Comparison of ENCODE assay signal across 13 mouse cellular contexts in the genomic region with DNA sequence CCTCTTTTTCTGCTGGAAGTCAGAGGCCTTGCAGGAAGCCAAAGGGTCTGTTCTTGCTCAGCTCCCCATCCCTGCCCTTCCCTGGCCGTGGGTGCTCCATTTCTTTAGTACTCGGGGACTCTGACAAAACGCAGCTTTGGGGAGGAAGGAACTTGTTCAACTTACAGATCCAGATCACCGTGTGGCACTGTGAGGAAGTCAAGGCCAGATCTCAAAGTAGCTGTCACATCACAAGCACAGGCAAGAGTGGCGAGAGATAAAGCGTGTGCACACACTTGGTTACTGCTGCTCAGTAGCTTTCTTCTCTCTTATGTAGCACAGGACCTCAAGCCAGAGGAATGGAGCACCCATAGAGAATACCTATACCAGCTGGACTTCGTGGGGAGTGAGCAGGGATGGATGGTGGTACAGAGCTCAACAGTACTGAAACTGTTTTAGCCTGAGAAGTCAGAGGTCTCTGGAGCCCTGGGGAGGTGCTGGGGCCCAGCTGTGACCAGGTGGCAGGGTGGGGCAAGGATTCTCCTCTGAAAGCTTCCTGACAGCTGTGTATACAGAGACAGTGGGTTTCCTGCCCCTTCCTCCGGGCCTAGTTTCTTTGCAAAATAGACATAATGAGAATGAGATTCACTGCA. TPM values are rescaled to one million over a fixed set of nuclear protein-coding genes. Genes with fewer than 3 reads are reported as not detected.
DNase-seq lines count a peak whose midpoint lies in the region; ATAC-seq and TF ChIP-seq lines count a peak whose summit lies in the region.
"Had no signal": no experiment of that assay in that cellular context is flagged by ENCODE, and none has a peak within 500 bp of the region (broad histone marks: within the 10 kb centered on the region; RNA-seq: fewer than 3 reads in every experiment).

No protein-coding gene starts in this region.

- no peaks in the 10 kb centered on the region for H3K36me3 ChIP-seq in lung, embryonic 16.5 days (ENCODE audit: control insufficient read depth, insufficient read depth, low read length)
- H3K36me3 ChIP-seq in stomach, postnatal 0 days (ENCODE audit: control insufficient read depth, insufficient read depth, low read length) = no peaks in the 10 kb centered on the region
- no peaks in the 10 kb centered on the region for H3K36me3 ChIP-seq in kidney, embryonic 15.5 days
- H3K36me3 ChIP-seq: lung, embryonic 15.5 days had no signal

- no peak overlapping the region for H3K4me3 ChIP-seq in lung, embryonic 16.5 days (ENCODE audit: low read length)
- H3K4me3 ChIP-seq in lung, adult 2 months (replicated peaks; ENCODE audit: extremely low read depth, low read depth, low read length) = no peak overlapping the region
- H3K4me3 ChIP-seq in stomach, postnatal 0 days (ENCODE audit: low read depth, low read length) = no peak overlapping the region
- H3K4me3 ChIP-seq in kidney, embryonic 15.5 days (replicated peaks) = no peak overlapping the region
- H3K4me3 ChIP-seq: lung, embryonic 15.5 days had no signal

- TF ChIP-seq EP300 in stomach, postnatal 0 days (optimal IDR thresholded peaks at IDR 0.05) = no peak

- intact Hi-C loops in gastrocnemius, postnatal 14 days (cut with DNase I; ENCODE audit: low total_unique reads) = loop anchor here (10.0 kb wide), 2 partner anchors 195 to 315 kb away; a partner anchor contains a TSS

- no peak for TF ChIP-seq CTCF in lung, adult 2 months (IDR thresholded peaks at IDR 0.05; ENCODE audit: insufficient read depth, low read length)
- TF ChIP-seq CTCF in stomach, postnatal 0 days (IDR thresholded peaks at IDR 0.05; ENCODE audit: low read depth) = no peak

- no peak for DNase-seq in lung, adult 2 months
- no peak for DNase-seq in stomach, postnatal 0 days (ENCODE audit: low spot score)
- DNase-seq in gastrocnemius, postnatal 14 days = no peak
- no peak for DNase-seq in frontal cortex, adult 2 months (ENCODE audit: extremely low spot score in 1 of 2, low spot score in 1 of 2)
- DNase-seq: adrenal gland, postnatal 10 days; cerebellum, adult 9-11 months; heart, postnatal 36 days; kidney, postnatal 10 days; right cerebral cortex, postnatal 25 days had no signal

- H3K4me1 ChIP-seq in lung, embryonic 16.5 days (replicated peaks; ENCODE audit: control insufficient read depth, insufficient read depth, low read length) = peaks cover 22% of the 10 kb centered on the region
- H3K4me1 ChIP-seq in lung, adult 2 months (ENCODE audit: control insufficient read depth, insufficient read depth, low read length) = peaks cover 13% of the 10 kb centered on the region
- H3K4me1 ChIP-seq in stomach, postnatal 0 days (replicated peaks; ENCODE audit: control insufficient read depth, insufficient read depth) = peaks cover 2% of the 10 kb centered on the region; the same call in 1 of the 2 replicates
- peaks cover 23% of the 10 kb centered on the region for H3K4me1 ChIP-seq in kidney, embryonic 15.5 days

- H3K27ac ChIP-seq in lung, embryonic 16.5 days (ENCODE audit: low read length) = peak overlapping the region; percentile 16; the same call in 1 of the 2 replicates
- no peak overlapping the region for H3K27ac ChIP-seq in stomach, postnatal 0 days (replicated peaks)
- H3K27ac ChIP-seq in kidney, embryonic 15.5 days = no peak overlapping the region
- H3K27ac ChIP-seq: lung, embryonic 15.5 days had no signal

- no peak for ATAC-seq in lung, embryonic 16.5 days (ENCODE audit: low read depth)
- ATAC-seq in granulocyte monocyte progenitor cell, adult 5-6 weeks (replicated peaks; ENCODE audit: poor library complexity, severe bottlenecking) = peak; percentile 49
- ATAC-seq in stomach, postnatal 0 days (ENCODE audit: low FRiP score, low TSS enrichment) = no peak
- ATAC-seq in kidney, embryonic 15.5 days (replicated peaks; ENCODE audit: low FRiP score) = no peak

- H3K9ac ChIP-seq in lung, embryonic 16.5 days (ENCODE audit: low read length) = no peak overlapping the region
- H3K9ac ChIP-seq in stomach, postnatal 0 days (ENCODE audit: low read length) = 0 out of 2 replicates have a peak overlapping the region, but pooled peaks have one; percentile 2
- no peak overlapping the region for H3K9ac ChIP-seq in kidney, embryonic 15.5 days
- H3K9ac ChIP-seq: lung, embryonic 15.5 days had no signal

- no peak for TF ChIP-seq POLR2A in lung, adult 2 months (IDR thresholded peaks at IDR 0.05; ENCODE audit: borderline replicate concordance, extremely low read depth, low read depth, low read length)

- H3K4me2 ChIP-seq in lung, embryonic 16.5 days (ENCODE audit: low read depth, low read length) = no peak overlapping the region
- H3K4me2 ChIP-seq in stomach, postnatal 0 days (replicated peaks; ENCODE audit: low read depth) = no peak overlapping the region
- H3K4me2 ChIP-seq in kidney, embryonic 15.5 days = no peak overlapping the region
- H3K4me2 ChIP-seq: lung, embryonic 15.5 days had no signal

- H3K9me3 ChIP-seq in lung, embryonic 16.5 days (ENCODE audit: control insufficient read depth, low read length) = no peaks in the 10 kb centered on the region
- H3K9me3 ChIP-seq in stomach, postnatal 0 days (ENCODE audit: control insufficient read depth, low read length) = no peaks in the 10 kb centered on the region
- H3K9me3 ChIP-seq in kidney, embryonic 15.5 days (replicated peaks) = no peaks in the 10 kb centered on the region
- H3K9me3 ChIP-seq: lung, embryonic 15.5 days had no signal

- H3K27me3 ChIP-seq in lung, embryonic 16.5 days (ENCODE audit: control insufficient read depth, insufficient read depth, low read depth, low read length) = no peaks in the 10 kb centered on the region
- H3K27me3 ChIP-seq in stomach, postnatal 0 days (ENCODE audit: control insufficient read depth, insufficient read depth, low read length) = no peaks in the 10 kb centered on the region
- no peaks in the 10 kb centered on the region for H3K27me3 ChIP-seq in kidney, embryonic 15.5 days
- H3K27me3 ChIP-seq: lung, embryonic 15.5 days had no signal

- WGBS in lung, embryonic 16.5 days = 47% methylated on average over 8 of the region's 8 CpGs
- 52% methylated on average over 8 of the region's 8 CpGs for WGBS in lung, adult 2 months
- WGBS in stomach, postnatal 0 days = 52% methylated on average over 8 of the region's 8 CpGs
- WGBS in kidney, embryonic 15.5 days = 66% methylated on average over 8 of the region's 8 CpGs

RNA-seq across cellular contexts. Expression of a gene that starts 5.1 kb away (rescaled TPM):
- polyA plus RNA-seq in lung, embryonic 16.5 days (2015; fragmentation: Nextera tagmentation; extraction: Ambion mirVana) = 22.9 and 23.9 TPM in 2 replicates
- polyA plus RNA-seq in lung, adult 2 months (2012; rRNA removed) = 46.4 and 47.3 TPM in 2 replicates
- 37.5 and 52.4 TPM in 2 replicates for total RNA-seq in granulocyte monocyte progenitor cell, adult 5-6 weeks (2014; fragmentation: Nextera tagmentation)
- total RNA-seq in granulocyte monocyte progenitor cell, adult 5-6 weeks (2017) = 11.0 and 13.3 TPM in 2 replicates
- 10.6 and 10.7 TPM in 2 replicates for polyA plus RNA-seq in stomach, postnatal 0 days (2015; fragmentation: Nextera tagmentation; extraction: Ambion mirVana)
- total RNA-seq in gastrocnemius, postnatal 14 days (2021) = 10 to 100 TPM; 15.9 to 18.3 TPM
- polyA plus RNA-seq in kidney, embryonic 15.5 days (2015; fragmentation: Nextera tagmentation; extraction: Ambion mirVana) = 21.4 and 23.4 TPM in 2 replicates
- polyA plus RNA-seq in frontal cortex, adult 2 months (2012; rRNA removed) = 47.8 and 53.3 TPM in 2 replicates

RNA-seq across cellular contexts. Expression of a gene that starts 53.4 kb away (rescaled TPM):
- polyA plus RNA-seq in lung, embryonic 16.5 days (2015; fragmentation: Nextera tagmentation; extraction: Ambion mirVana) = 6.5 and 8.0 TPM in 2 replicates
- polyA plus RNA-seq in lung, adult 2 months (2012; rRNA removed) = 6.4 and 7.0 TPM in 2 replicates
- total RNA-seq in granulocyte monocyte progenitor cell, adult 5-6 weeks (2014; fragmentation: Nextera tagmentation) = 12.9 and 20.7 TPM in 2 replicates
- 3.7 and 14.6 TPM in 2 replicates for total RNA-seq in granulocyte monocyte progenitor cell, adult 5-6 weeks (2017)
- polyA plus RNA-seq in stomach, postnatal 0 days (2015; fragmentation: Nextera tagmentation; extraction: Ambion mirVana) = 8.3 and 9.0 TPM in 2 replicates
- 1 to 10 TPM; 4.4 to 5.5 TPM for total RNA-seq in gastrocnemius, postnatal 14 days (2021)
- polyA plus RNA-seq in kidney, embryonic 15.5 days (2015; fragmentation: Nextera tagmentation; extraction: Ambion mirVana) = 12.6 and 13.0 TPM in 2 replicates
- 5.8 and 6.4 TPM in 2 replicates for polyA plus RNA-seq in frontal cortex, adult 2 months (2012; rRNA removed)
